Mouse (Mus musculus): ENCODE data around the gene Nod2.

GRCm38 (mm10) chr8:88635474-88636397 lies 11.4 kb upstream of the Nod2 start, which contains the start of gene Snx20:
- TF ChIP-seq NANOG (IDR thresholded peaks at IDR 0.05; ENCODE audit: borderline replicate concordance, low read length) = no peak
- TF ChIP-seq CTCF (conservative IDR thresholded peaks at IDR 0.05; ENCODE audit: low read length) = no peak
- no peak for TF ChIP-seq POU5F1 (IDR thresholded peaks at IDR 0.05; ENCODE audit: borderline replicate concordance, low read length)

All from E14TG2a.4 (cell line).